Mouse (Mus musculus) thymus, postnatal 25 days (tissue): ENCODE measurements at regions not wholly inside any gene's neighbourhood (a gene's known extent, or its start where the extent isn't known, plus 50 kb on each side); places are given as distances from the start of the nearest gene placed in this dataset.

Experiments used
- DNase-seq: peaks from one replicate; pipeline ENCODE4 v3.0.0; 2022

DNA sequence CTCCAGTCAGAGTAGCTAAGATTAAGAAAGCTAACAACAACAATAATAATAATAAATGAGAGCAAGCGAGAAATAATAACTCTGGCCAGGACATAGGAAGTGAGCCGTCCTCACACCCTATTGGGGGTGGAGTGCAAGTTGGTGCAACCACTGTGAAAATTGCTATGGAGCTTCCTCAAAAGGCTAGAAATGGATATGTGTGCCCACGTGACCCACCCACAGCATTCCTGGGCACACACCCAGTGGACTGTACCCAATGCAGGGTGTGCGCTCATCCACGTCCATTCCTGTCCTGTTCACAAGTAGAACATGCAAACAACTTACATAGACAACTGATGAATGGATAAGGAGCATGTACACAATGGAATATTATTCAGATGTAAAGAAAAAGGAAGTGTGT is 85.2 kb upstream of the Spred2 start:
- DNase-seq, result no peak

- no peak for DNase-seq
These were observed 81.1 kb upstream of the Spred2 start for GRCm38 (mm10) chr11:19843084-19843483.

DNA sequence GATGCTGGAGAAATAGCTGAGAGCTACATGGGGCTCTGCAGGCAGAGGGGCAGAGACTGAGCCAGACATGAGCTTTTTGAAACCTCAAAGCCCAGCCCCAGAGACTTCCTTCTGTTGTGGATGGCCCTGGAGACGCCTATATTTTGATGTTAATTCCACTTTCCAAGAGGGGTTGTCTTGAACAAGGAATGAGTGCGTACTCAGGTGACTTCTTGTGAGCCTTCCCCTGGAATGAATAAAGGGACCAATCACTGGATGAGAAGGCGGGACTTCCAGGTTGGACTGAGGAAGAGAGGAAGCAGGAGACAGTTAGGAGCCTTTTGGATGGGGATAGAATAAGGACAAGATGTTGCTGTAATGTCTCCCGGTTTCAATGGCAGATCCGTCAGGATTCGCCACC is 76.3 kb upstream of the Spred2 start:
- no peak for DNase-seq

GRCm38 (mm10) chr11:19848412-19848811 is 75.8 kb upstream of the Spred2 start:
- no peak for DNase-seq

GRCm38 (mm10) chr11:19849347-19849811 is 74.8 kb upstream of the Spred2 start:
- DNase-seq, result no peak

- no peak for DNase-seq
These were observed 74.2 kb upstream of the Spred2 start for GRCm38 (mm10) chr11:19849844-19850420.

GRCm38 (mm10) chr11:19851022-19851615 is 73.1 kb upstream of the Spred2 start:
- DNase-seq, result no peak

DNA sequence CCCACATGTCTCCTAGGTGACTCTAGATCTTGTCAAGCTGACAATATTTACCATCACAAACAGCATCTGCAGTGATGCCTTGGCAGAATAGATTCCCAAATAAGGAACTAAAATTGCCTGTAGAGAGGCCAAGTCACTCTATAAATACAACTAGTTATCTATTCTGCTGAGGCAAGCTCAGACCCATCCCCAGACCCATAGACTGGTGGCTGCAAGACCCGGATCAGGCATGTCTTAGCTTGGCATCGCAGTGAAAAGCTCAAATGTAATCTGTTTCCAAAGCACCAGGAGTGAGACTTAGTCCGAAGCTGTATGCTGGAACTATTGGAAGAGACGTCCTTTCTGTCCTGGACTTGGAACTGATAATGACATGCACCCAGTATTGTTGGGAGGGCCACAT is 62.6 kb upstream of the Spred2 start:
- DNase-seq, result no peak

DNA sequence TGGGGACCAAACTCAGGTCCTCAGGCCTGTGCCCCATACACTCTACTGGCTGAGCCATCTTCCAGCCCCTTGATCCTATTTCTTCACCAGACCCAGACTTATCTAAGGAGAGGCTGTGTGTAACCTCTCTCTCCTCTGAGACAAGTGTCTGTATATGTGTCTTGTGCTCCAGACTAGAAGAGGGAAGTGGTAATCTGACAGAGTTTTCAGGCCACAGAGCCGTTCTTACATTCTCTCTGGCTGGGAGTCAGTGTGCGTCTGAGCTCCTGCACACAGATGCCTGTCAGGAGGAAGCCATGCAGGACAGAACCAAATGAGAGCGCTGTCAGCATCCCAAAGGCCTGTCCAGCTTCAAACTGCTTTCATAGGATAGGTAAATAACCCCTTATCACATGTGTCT is 60.8 kb upstream of the Spred2 start:
- DNase-seq, result no peak

DNA sequence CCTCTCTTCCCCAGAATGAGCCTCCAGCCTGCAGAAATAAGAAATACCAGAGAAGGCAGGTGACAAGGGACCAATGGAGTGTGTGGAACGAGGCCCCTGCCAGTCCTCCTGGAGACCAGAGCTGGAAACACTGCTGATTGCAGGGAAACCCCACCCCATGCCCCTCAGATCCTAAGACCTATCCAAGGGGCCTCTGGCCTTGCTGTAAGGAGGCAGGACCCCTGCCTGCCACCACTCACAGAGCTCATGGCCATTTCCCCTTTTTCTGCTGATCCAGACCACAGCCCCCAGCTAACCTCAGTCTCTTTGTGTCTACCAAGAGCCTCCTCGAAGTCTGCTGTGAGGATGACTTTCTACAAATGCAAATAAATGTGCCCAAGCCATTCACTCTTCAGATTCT is 57.9 kb upstream of the Spred2 start:
- no peak for DNase-seq

DNA sequence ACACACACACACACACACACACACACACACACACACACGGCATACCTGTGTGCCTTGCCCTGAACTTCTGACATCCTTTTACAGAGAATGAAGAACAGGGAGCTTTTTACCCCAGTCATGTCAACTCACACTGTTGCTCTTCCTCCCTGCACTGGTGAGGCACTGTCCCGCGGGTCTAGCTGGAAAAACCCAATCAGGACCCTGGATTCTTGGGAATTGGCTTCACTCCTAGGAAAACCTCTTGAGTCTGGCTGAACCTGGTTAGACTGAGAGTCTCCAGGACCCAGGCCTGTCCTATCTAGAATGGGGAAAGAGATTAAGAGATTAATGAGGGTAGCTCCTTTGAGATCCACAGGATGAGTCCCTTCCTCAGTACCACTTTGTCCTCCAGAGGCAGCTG is 54.5 kb upstream of the Spred2 start:
- DNase-seq, result no peak

DNA sequence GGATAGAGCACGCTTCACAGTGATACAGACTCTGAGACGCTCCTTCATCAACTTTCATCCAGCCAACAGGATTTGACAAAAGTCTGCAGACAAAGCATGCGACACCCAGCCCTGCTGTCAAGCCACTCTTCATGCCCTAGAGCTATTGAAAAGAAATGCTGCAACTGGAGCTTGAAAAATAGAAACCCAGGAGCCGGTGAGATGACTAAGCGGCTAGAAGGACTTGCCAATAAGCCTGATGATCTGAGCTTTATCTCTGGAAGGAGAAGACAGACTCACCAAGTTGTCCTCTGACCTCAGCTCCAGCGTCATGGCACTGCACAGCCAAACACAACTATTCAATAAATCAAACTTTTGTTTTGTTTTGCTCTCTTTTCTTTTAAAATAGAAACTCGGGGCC is 54.0 kb upstream of the Spred2 start:
- DNase-seq, result no peak

GRCm38 (mm10) chr11:19873796-19874195 is 50.4 kb upstream of the Spred2 start:
- DNase-seq, result no peak
